Comparison of ENCODE assay signal across 10 mouse cellular contexts in genomic region chr11:99047120-99047519, GRCm38 (mm10). TPM values are rescaled to one million over a fixed set of nuclear protein-coding genes. Genes with fewer than 3 reads are reported as not detected.
A peak's percentile ranks its signal among the peaks of the same experiment; 100 is the strongest.
DNase-seq lines count a peak whose midpoint lies in the region; ATAC-seq and TF ChIP-seq lines count a peak whose summit lies in the region.
"Had no signal": no experiment of that assay in that cellular context is flagged by ENCODE, and none has a peak within 500 bp of the region (broad histone marks: within the 10 kb centered on the region; RNA-seq: fewer than 3 reads in every experiment).

No protein-coding gene starts in this region.

- DNase-seq in lung, adult 18-20 months: peak; percentile 67 to 72
- no peak for DNase-seq in lung, adult 2 months
- peak; percentile 86 for DNase-seq in gastrocnemius, postnatal 14 days
- DNase-seq in spleen, postnatal 14 days (ENCODE audit: low spot score in 2 of 2): no peak
- no peak for DNase-seq in frontal cortex, adult 2 months (ENCODE audit: extremely low spot score in 1 of 2, low spot score in 1 of 2)
- no peak for DNase-seq in layer of hippocampus, postnatal 14 days (ENCODE audit: low spot score in 2 of 2)

- no peaks in the 10 kb centered on the region for H3K36me3 ChIP-seq in hindbrain, embryonic 16.5 days (ENCODE audit: control insufficient read depth, insufficient read depth, low read length)
- peaks cover 15% of the 10 kb centered on the region for H3K36me3 ChIP-seq in lung, embryonic 16.5 days (ENCODE audit: control insufficient read depth, insufficient read depth, low read length)

- H3K4me3 ChIP-seq in lung, adult 2 months (replicated peaks; ENCODE audit: extremely low read depth, low read depth, low read length): no peak overlapping the region
- no peak overlapping the region for H3K4me3 ChIP-seq in hindbrain, embryonic 16.5 days (ENCODE audit: low read length)
- H3K4me3 ChIP-seq in lung, embryonic 16.5 days (ENCODE audit: low read length): no peak overlapping the region

- 41% methylated on average over 5 of the region's 5 CpGs for WGBS in lung, adult 2 months
- WGBS in hindbrain, embryonic 16.5 days: 34% methylated on average over 5 of the region's 5 CpGs
- 35% methylated on average over 5 of the region's 5 CpGs for WGBS in lung, embryonic 16.5 days

- no peak overlapping the region for H3K4me2 ChIP-seq in hindbrain, embryonic 16.5 days (ENCODE audit: low read length)
- H3K4me2 ChIP-seq in lung, embryonic 16.5 days (ENCODE audit: low read depth, low read length): no peak overlapping the region

- peaks cover 5% of the 10 kb centered on the region; the same call in 1 of the 2 replicates for H3K4me1 ChIP-seq in lung, adult 2 months (ENCODE audit: control insufficient read depth, insufficient read depth, low read length)
- peaks cover 8% of the 10 kb centered on the region for H3K4me1 ChIP-seq in hindbrain, embryonic 16.5 days (ENCODE audit: control insufficient read depth, insufficient read depth, low read depth, low read length)
- peaks cover 36% of the 10 kb centered on the region for H3K4me1 ChIP-seq in lung, embryonic 16.5 days (replicated peaks; ENCODE audit: control insufficient read depth, insufficient read depth, low read length)

- no peak overlapping the region for H3K27ac ChIP-seq in hindbrain, embryonic 16.5 days (ENCODE audit: low read depth, low read length)
- H3K27ac ChIP-seq in lung, embryonic 16.5 days (ENCODE audit: low read length): peak overlapping the region; percentile 30; the same call in 1 of the 2 replicates
- H3K27ac ChIP-seq: kidney, postnatal 0 days had no signal

- no peak for TF ChIP-seq CTCF in lung, adult 2 months (IDR thresholded peaks at IDR 0.05; ENCODE audit: insufficient read depth, low read length)

- no peak for TF ChIP-seq POLR2A in lung, adult 2 months (IDR thresholded peaks at IDR 0.05; ENCODE audit: borderline replicate concordance, extremely low read depth, low read depth, low read length)

- intact Hi-C loops in gastrocnemius, postnatal 14 days (cut with DNase I; ENCODE audit: low total_unique reads): no loop called here

- ATAC-seq in hindbrain, embryonic 16.5 days: peak; percentile 52; the same call in 1 of the 2 replicates
- peak; percentile 91 for ATAC-seq in lung, embryonic 16.5 days (ENCODE audit: low read depth)

- no peaks in the 10 kb centered on the region for H3K27me3 ChIP-seq in hindbrain, embryonic 16.5 days (replicated peaks; ENCODE audit: control insufficient read depth, insufficient read depth, low read length)
- no peaks in the 10 kb centered on the region for H3K27me3 ChIP-seq in lung, embryonic 16.5 days (ENCODE audit: control insufficient read depth, insufficient read depth, low read depth, low read length)

- no peak overlapping the region; the same call in 1 of the 2 replicates for H3K9ac ChIP-seq in hindbrain, embryonic 16.5 days (ENCODE audit: low read depth, low read length)
- H3K9ac ChIP-seq in lung, embryonic 16.5 days (ENCODE audit: low read length): no peak overlapping the region

- H3K9me3 ChIP-seq in hindbrain, embryonic 16.5 days (ENCODE audit: control insufficient read depth, low read length): no peaks in the 10 kb centered on the region
- H3K9me3 ChIP-seq in lung, embryonic 16.5 days (ENCODE audit: control insufficient read depth, low read length): no peaks in the 10 kb centered on the region

RNA-seq across cellular contexts. Expression of gene Igfbp4, which starts 6.1 kb away (rescaled TPM):
- polyA plus RNA-seq in lung, adult 2 months (2012; rRNA removed): 459 and 481 TPM in 2 replicates
- total RNA-seq in gastrocnemius, postnatal 14 days (2021): 100 to 1,000 TPM in 1 of 2 experiments, 10 to 100 TPM in 1; 76.9 to 104 TPM
- 120 and 161 TPM in 2 replicates for polyA plus RNA-seq in hindbrain, embryonic 16.5 days (2015; fragmentation: Nextera tagmentation; extraction: Ambion mirVana)
- polyA plus RNA-seq in lung, embryonic 16.5 days (2015; fragmentation: Nextera tagmentation; extraction: Ambion mirVana): 498 TPM in 2 replicates
- 64.3 and 86.3 TPM in 2 replicates for polyA plus RNA-seq in frontal cortex, adult 2 months (2012; rRNA removed)
- 100 to 1,000 TPM in 1 of 2 experiments, 10 to 100 TPM in 1; 93.6 to 121 TPM for total RNA-seq in layer of hippocampus, postnatal 14 days (2021)

RNA-seq across cellular contexts. Expression of gene Top2a, which starts 23.1 kb away (rescaled TPM):
- 0.58 and 1.4 TPM in 2 replicates for polyA plus RNA-seq in lung, adult 2 months (2012; rRNA removed)
- total RNA-seq in gastrocnemius, postnatal 14 days (2021): 10 to 100 TPM; 13.8 to 16.9 TPM
- 33.1 and 44.9 TPM in 2 replicates for polyA plus RNA-seq in hindbrain, embryonic 16.5 days (2015; fragmentation: Nextera tagmentation; extraction: Ambion mirVana)
- polyA plus RNA-seq in lung, embryonic 16.5 days (2015; fragmentation: Nextera tagmentation; extraction: Ambion mirVana): 257 and 270 TPM in 2 replicates
- polyA plus RNA-seq in frontal cortex, adult 2 months (2012; rRNA removed): 2.1 and 3.1 TPM in 2 replicates
- total RNA-seq in layer of hippocampus, postnatal 14 days (2021): 1 to 10 TPM; 8.1 to 9.8 TPM

RNA-seq across cellular contexts. Expression of gene Tns4, which starts 42.0 kb away (rescaled TPM):
- polyA plus RNA-seq in lung, adult 2 months (2012; rRNA removed): 2.9 and 4.9 TPM in 2 replicates
- total RNA-seq in gastrocnemius, postnatal 14 days (2021): under 1 TPM in 1 of 2 experiments, not detected in 1; 0.10 TPM
- 0.16 TPM in 2 replicates for polyA plus RNA-seq in hindbrain, embryonic 16.5 days (2015; fragmentation: Nextera tagmentation; extraction: Ambion mirVana)
- 0.19 and 0.39 TPM in 2 replicates for polyA plus RNA-seq in lung, embryonic 16.5 days (2015; fragmentation: Nextera tagmentation; extraction: Ambion mirVana)
- 0.19 and 0.34 TPM in 2 replicates for polyA plus RNA-seq in frontal cortex, adult 2 months (2012; rRNA removed)
- under 1 TPM; 0.09 to 0.21 TPM for total RNA-seq in layer of hippocampus, postnatal 14 days (2021)
- total RNA-seq: MEL had no signal

Comparison
In these comparisons a context has a peak if more than half of its experiments do, and no peak if none do; other contexts are left out.
1. DNase-seq: peak in lung, adult 18-20 months (2 of 2) and gastrocnemius, postnatal 14 days (single experiment); none in lung, adult 2 months (single experiment), spleen, postnatal 14 days (0 of 2), frontal cortex, adult 2 months (0 of 2) and layer of hippocampus, postnatal 14 days (0 of 2).